Mouse (Mus musculus) midbrain, embryonic 11.5 days (tissue): ENCODE measurements at regions not wholly inside any gene's neighbourhood (a gene's known extent, or its start where the extent isn't known, plus 50 kb on each side); places are given as distances from the start of the nearest gene placed in this dataset.
A peak's percentile ranks its signal among the peaks of the same experiment; 100 is the strongest.

Experiments
- ATAC-seq: fragments of 200-750 bp; cut with Nextera tagmentation; 2 replicates; pipeline ENCODE4 v1.8.0; 2017; ENCODE audit warnings: moderate TSS enrichment, moderate library complexity; ENCODE audit not compliant: low FRiP score
- DNase-seq: peaks from one replicate; pipeline ENCODE4 v3.0.0; 2015; ENCODE audit warnings: low spot score; ENCODE audit errors: missing footprints
- H3K27ac ChIP-seq: fragments of 300-500 bp; sonication (generic); 2 replicates; pipeline ENCODE4 v1.5.1; 2014; ENCODE audit warnings: low read depth, low read length
- H3K27me3 ChIP-seq: fragments of 300-500 bp; sonication (generic); 2 replicates; pipeline ENCODE4 v1.6.1; 2014; ENCODE audit warnings: mild to moderate bottlenecking, low read length, moderate library complexity, mixed read lengths; ENCODE audit not compliant: control insufficient read depth, insufficient read depth
- H3K36me3 ChIP-seq: fragments of 300-500 bp; sonication (generic); 2 replicates; pipeline ENCODE4 v1.6.1; 2014; ENCODE audit warnings: mild to moderate bottlenecking, low read length, moderate library complexity, mixed read lengths; ENCODE audit not compliant: control insufficient read depth, insufficient read depth
- H3K4me1 ChIP-seq: fragments of 300-500 bp; sonication (generic); 2 replicates; pipeline ENCODE4 v1.6.1; 2014; ENCODE audit warnings: low read length; ENCODE audit not compliant: control insufficient read depth, insufficient read depth
- H3K4me2 ChIP-seq: fragments of 300-500 bp; sonication (generic); 2 replicates; pipeline ENCODE4 v1.6.1; 2014; ENCODE audit warnings: mild to moderate bottlenecking, moderate library complexity
- H3K4me3 ChIP-seq: fragments of 300-500 bp; sonication (generic); 2 replicates; pipeline ENCODE4 v1.5.1; 2014; ENCODE audit warnings: low read depth, low read length
- H3K9ac ChIP-seq: fragments of 300-500 bp; sonication (generic); 2 replicates; pipeline ENCODE4 v1.6.1; 2014; ENCODE audit warnings: low read length
- H3K9me3 ChIP-seq: fragments of 300-500 bp; sonication (generic); 2 replicates; pipeline ENCODE4 v1.6.1; 2016; ENCODE audit warnings: low read length; ENCODE audit not compliant: control insufficient read depth
- WGBS: fragments of 180-500 bp; shearing (Covaris S2); extraction: QIAGEN DNeasy Blood & Tissue Kit; methylation state at CpG from one replicate; pipeline ENCODE4 v1.1.7; 2014; 5-methylcytosine and 5-hydroxymethylcytosine counted together

- DNase-seq (peak; percentile 54), ATAC-seq (no peak)
- H3K27ac ChIP-seq, result no peak overlapping the region
- no peaks in the 10 kb centered on the region for H3K9me3 ChIP-seq
- 88% methylated on average over 7 of the region's 7 CpGs for WGBS
- no peaks in the 10 kb centered on the region for H3K27me3 ChIP-seq
- no peak overlapping the region for H3K9ac ChIP-seq
- no peak overlapping the region for H3K4me3 ChIP-seq
- H3K4me1 ChIP-seq, result no peaks in the 10 kb centered on the region
- H3K4me2 ChIP-seq, result no peak overlapping the region
- no peaks in the 10 kb centered on the region for H3K36me3 ChIP-seq
Measured at GRCm38 (mm10) chr2:75545971-75546370, 113.1 kb upstream of the Hnrnpa3 start.

- H3K36me3 ChIP-seq, result no peaks in the 10 kb centered on the region
- 86% methylated on average over 8 of the region's 8 CpGs for WGBS
- ATAC-seq (no peak), DNase-seq (peak; percentile 76)
- no peaks in the 10 kb centered on the region for H3K9me3 ChIP-seq
- no peak overlapping the region for H3K27ac ChIP-seq
- H3K9ac ChIP-seq, result no peak overlapping the region
- no peak overlapping the region for H3K4me2 ChIP-seq
- H3K4me1 ChIP-seq, result no peaks in the 10 kb centered on the region
- H3K4me3 ChIP-seq, result no peak overlapping the region
- no peaks in the 10 kb centered on the region for H3K27me3 ChIP-seq
Measured at GRCm38 (mm10) chr2:75555676-75556075, 103.4 kb upstream of the Hnrnpa3 start.

GRCm38 (mm10) chr2:75556744-75557143, 102.3 kb upstream of the Hnrnpa3 start:
- ATAC-seq (no peak), DNase-seq (peak; percentile 75)
- Histone ChIP-seq H3K9ac (no peak overlapping the region), H3K4me1 (no peaks in the 10 kb centered on the region), H3K4me3 (no peak overlapping the region), H3K27ac (no peak overlapping the region), H3K36me3 (no peaks in the 10 kb centered on the region), H3K9me3 (no peaks in the 10 kb centered on the region), H3K4me2 (no peak overlapping the region), H3K27me3 (no peaks in the 10 kb centered on the region)
- WGBS, result 74% methylated on average over 7 of the region's 7 CpGs

GRCm38 (mm10) chr2:75557392-75557791, 101.7 kb upstream of the Hnrnpa3 start:
- Histone ChIP-seq H3K27ac (no peak overlapping the region), H3K27me3 (no peaks in the 10 kb centered on the region), H3K4me3 (no peak overlapping the region), H3K4me2 (no peak overlapping the region), H3K9ac (no peak overlapping the region), H3K36me3 (no peaks in the 10 kb centered on the region), H3K4me1 (no peaks in the 10 kb centered on the region), H3K9me3 (no peaks in the 10 kb centered on the region)
- WGBS, result 80% methylated on average over 11 of the region's 11 CpGs
- no peak for ATAC-seq
- DNase-seq, result peak; percentile 51

GRCm38 (mm10) chr2:75559920-75560319, 99.1 kb upstream of the Hnrnpa3 start:
- Histone ChIP-seq H3K4me3 (no peak overlapping the region), H3K4me2 (no peak overlapping the region), H3K9ac (no peak overlapping the region), H3K4me1 (no peaks in the 10 kb centered on the region), H3K9me3 (no peaks in the 10 kb centered on the region), H3K27ac (no peak overlapping the region), H3K27me3 (no peaks in the 10 kb centered on the region), H3K36me3 (no peaks in the 10 kb centered on the region)
- DNase-seq, result peak; percentile 41
- whole genome bisulfite sequencing, result 91% methylated on average over 6 of the region's 6 CpGs
- ATAC-seq, result no peak

- no peak overlapping the region for H3K27ac ChIP-seq
- no peak overlapping the region for H3K4me3 ChIP-seq
- no peaks in the 10 kb centered on the region for H3K9me3 ChIP-seq
- H3K4me1 ChIP-seq, result no peaks in the 10 kb centered on the region
- no peak overlapping the region for H3K4me2 ChIP-seq
- 59% methylated on average over 9 of the region's 9 CpGs for WGBS
- H3K27me3 ChIP-seq, result no peaks in the 10 kb centered on the region
- H3K9ac ChIP-seq, result no peak overlapping the region
- ATAC-seq (no peak), DNase-seq (no peak)
- no peaks in the 10 kb centered on the region for H3K36me3 ChIP-seq
Measured at GRCm38 (mm10) chr2:75563253-75563913, 95.7 kb upstream of the Hnrnpa3 start.

GRCm38 (mm10) chr2:75564809-75565208, 94.3 kb upstream of the Hnrnpa3 start:
- H3K27me3 ChIP-seq, result no peaks in the 10 kb centered on the region
- H3K4me3 ChIP-seq, result no peak overlapping the region
- no peaks in the 10 kb centered on the region for H3K9me3 ChIP-seq
- no peak overlapping the region for H3K4me2 ChIP-seq
- H3K4me1 ChIP-seq, result no peaks in the 10 kb centered on the region
- 75% methylated on average over 5 of the region's 5 CpGs for WGBS
- no peak for DNase-seq
- ATAC-seq, result no peak
- no peaks in the 10 kb centered on the region for H3K36me3 ChIP-seq
- no peak overlapping the region for H3K27ac ChIP-seq
- no peak overlapping the region for H3K9ac ChIP-seq

- no peak overlapping the region for H3K27ac ChIP-seq
- DNase-seq (no peak), ATAC-seq (no peak)
- no peaks in the 10 kb centered on the region for H3K27me3 ChIP-seq
- no peak overlapping the region for H3K9ac ChIP-seq
- no peaks in the 10 kb centered on the region for H3K4me1 ChIP-seq
- 89% methylated on average over 4 of the region's 4 CpGs for WGBS
- H3K9me3 ChIP-seq, result no peaks in the 10 kb centered on the region
- H3K4me3 ChIP-seq, result no peak overlapping the region
- no peak overlapping the region for H3K4me2 ChIP-seq
- no peaks in the 10 kb centered on the region for H3K36me3 ChIP-seq
Measured at GRCm38 (mm10) chr2:75567131-75567530, 91.9 kb upstream of the Hnrnpa3 start.

- DNase-seq (no peak), ATAC-seq (no peak)
- no peaks in the 10 kb centered on the region for H3K4me1 ChIP-seq
- no peak overlapping the region for H3K27ac ChIP-seq
- H3K27me3 ChIP-seq, result no peaks in the 10 kb centered on the region
- no peaks in the 10 kb centered on the region for H3K36me3 ChIP-seq
- 93% methylated on average over 6 of the region's 6 CpGs for WGBS
- H3K9me3 ChIP-seq, result no peaks in the 10 kb centered on the region
- H3K9ac ChIP-seq, result no peak overlapping the region
- no peak overlapping the region for H3K4me3 ChIP-seq
- no peak overlapping the region for H3K4me2 ChIP-seq
Measured at GRCm38 (mm10) chr2:75569756-75570155, 89.3 kb upstream of the Hnrnpa3 start.
